Mouse (Mus musculus): ENCODE data around the gene Ip6k3. TPM values are rescaled to one million over a fixed set of nuclear protein-coding genes. Genes with fewer than 3 reads are reported as not detected.

Gene Ip6k3
- polyA plus RNA-seq (2014; fragmentation: Nextera tagmentation; extraction: Ambion mirVana): 0.39 TPM in 1 of 2 replicates, not detected in the other

GRCm38 (mm10) chr17:27167545-27167944 is at the start of gene Ip6k3:
Gene Ip6k3 (minus strand): TSS chr17:27167795.
- H3K4me2 ChIP-seq (ENCODE audit: low read length): no peak within 1 kb of the TSS
- DNase-seq (ENCODE audit: low spot score): no peak
- ATAC-seq (replicated peaks; ENCODE audit: low FRiP score, low TSS enrichment, low read depth): no peak
- H3K27me3 ChIP-seq (replicated peaks; ENCODE audit: control insufficient read depth, insufficient read depth, low read length): no peaks in the 10 kb centered on the region
- no peaks in the 10 kb centered on the region; the same call in 1 of the 2 replicates for H3K4me1 ChIP-seq (replicated peaks; ENCODE audit: control insufficient read depth, insufficient read depth, low read length)
- no peak within 1 kb of the TSS for H3K4me3 ChIP-seq (ENCODE audit: low read depth, low read length)
- no peaks in the 10 kb centered on the region for H3K9me3 ChIP-seq (ENCODE audit: control insufficient read depth, low read length)
- no peak within 1 kb of the TSS for H3K9ac ChIP-seq (ENCODE audit: low read length)
- WGBS: 47% methylated on average over 4 of the region's 4 CpGs
- no peaks in the 10 kb centered on the region for H3K36me3 ChIP-seq (ENCODE audit: control insufficient read depth, insufficient read depth, low read length)
- H3K27ac ChIP-seq (ENCODE audit: low read depth): no peak within 1 kb of the TSS

DNA sequence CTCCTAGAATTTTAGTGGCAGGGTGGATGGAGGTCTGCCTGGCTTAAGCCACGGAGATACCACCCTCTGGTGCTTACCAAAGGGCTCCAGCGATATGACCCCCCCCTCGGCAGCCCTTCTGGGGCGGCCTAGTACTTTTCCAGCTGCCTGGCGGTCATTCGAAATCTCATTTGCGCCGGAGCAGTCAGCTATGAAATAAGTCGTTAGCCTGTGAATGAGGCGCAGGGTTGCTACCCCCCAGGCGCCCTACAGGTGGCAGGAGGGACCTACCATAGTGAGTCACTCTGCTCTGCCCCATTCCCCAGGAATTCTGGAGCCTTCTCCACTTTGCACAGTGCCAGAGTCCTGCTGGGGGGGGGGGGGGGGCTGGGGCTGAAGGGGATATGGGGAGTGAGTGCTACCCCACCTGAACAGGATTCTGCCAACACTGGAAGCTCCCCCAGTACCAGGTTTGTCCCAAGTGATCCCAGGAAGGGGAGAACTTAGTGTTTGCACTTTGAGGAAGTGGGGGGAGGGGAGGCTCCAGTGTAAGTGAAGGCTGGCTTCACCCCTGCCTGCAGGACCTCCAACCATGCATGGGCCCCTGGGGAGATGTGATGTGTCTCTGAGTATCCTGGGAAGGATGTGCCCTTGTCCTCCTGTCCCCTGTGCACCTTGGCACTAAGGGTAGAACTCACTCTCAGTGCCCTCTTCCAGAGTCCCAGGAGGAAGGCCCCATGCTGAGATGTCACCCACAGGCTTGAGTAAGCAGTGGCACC is 45.4 kb upstream of the Ip6k3 start:
- ATAC-seq (replicated peaks; ENCODE audit: low FRiP score, low TSS enrichment, low read depth): peak; percentile 73; the same call in 1 of the 2 replicates
- H3K36me3 ChIP-seq (ENCODE audit: control insufficient read depth, insufficient read depth, low read length): no peaks in the 10 kb centered on the region
- no peak overlapping the region for H3K27ac ChIP-seq (ENCODE audit: low read depth)
- peak; percentile 75 for DNase-seq (ENCODE audit: low spot score)
- H3K4me3 ChIP-seq (ENCODE audit: low read depth, low read length): no peak overlapping the region
- H3K4me1 ChIP-seq (replicated peaks; ENCODE audit: control insufficient read depth, insufficient read depth, low read length): no peaks in the 10 kb centered on the region
- 0 out of 2 replicates have a peak, but pooled peaks cover 2% of the 10 kb centered on the region for H3K9me3 ChIP-seq (ENCODE audit: control insufficient read depth, low read length)
- H3K9ac ChIP-seq (ENCODE audit: low read length): no peak overlapping the region
- H3K27me3 ChIP-seq (replicated peaks; ENCODE audit: control insufficient read depth, insufficient read depth, low read length): no peaks in the 10 kb centered on the region
- 14% methylated on average over 11 of the region's 11 CpGs for WGBS
- no peak overlapping the region; the same call in 1 of the 2 replicates for H3K4me2 ChIP-seq (ENCODE audit: low read length)

GRCm38 (mm10) chr17:27212006-27212405 is 44.4 kb upstream of the Ip6k3 start:
- no peak overlapping the region for H3K4me2 ChIP-seq (ENCODE audit: low read length)
- no peak for DNase-seq (ENCODE audit: low spot score)
- 0 out of 2 replicates have a peak, but pooled peaks cover 2% of the 10 kb centered on the region for H3K9me3 ChIP-seq (ENCODE audit: control insufficient read depth, low read length)
- ATAC-seq (replicated peaks; ENCODE audit: low FRiP score, low TSS enrichment, low read depth): no peak
- no peak overlapping the region for H3K27ac ChIP-seq (ENCODE audit: low read depth)
- 26% methylated on average over 6 of the region's 6 CpGs for WGBS
- H3K4me1 ChIP-seq (replicated peaks; ENCODE audit: control insufficient read depth, insufficient read depth, low read length): peaks cover 8% of the 10 kb centered on the region
- no peaks in the 10 kb centered on the region for H3K36me3 ChIP-seq (ENCODE audit: control insufficient read depth, insufficient read depth, low read length)
- H3K27me3 ChIP-seq (replicated peaks; ENCODE audit: control insufficient read depth, insufficient read depth, low read length): no peaks in the 10 kb centered on the region
- no peak overlapping the region for H3K4me3 ChIP-seq (ENCODE audit: low read depth, low read length)
- H3K9ac ChIP-seq (ENCODE audit: low read length): no peak overlapping the region

DNA sequence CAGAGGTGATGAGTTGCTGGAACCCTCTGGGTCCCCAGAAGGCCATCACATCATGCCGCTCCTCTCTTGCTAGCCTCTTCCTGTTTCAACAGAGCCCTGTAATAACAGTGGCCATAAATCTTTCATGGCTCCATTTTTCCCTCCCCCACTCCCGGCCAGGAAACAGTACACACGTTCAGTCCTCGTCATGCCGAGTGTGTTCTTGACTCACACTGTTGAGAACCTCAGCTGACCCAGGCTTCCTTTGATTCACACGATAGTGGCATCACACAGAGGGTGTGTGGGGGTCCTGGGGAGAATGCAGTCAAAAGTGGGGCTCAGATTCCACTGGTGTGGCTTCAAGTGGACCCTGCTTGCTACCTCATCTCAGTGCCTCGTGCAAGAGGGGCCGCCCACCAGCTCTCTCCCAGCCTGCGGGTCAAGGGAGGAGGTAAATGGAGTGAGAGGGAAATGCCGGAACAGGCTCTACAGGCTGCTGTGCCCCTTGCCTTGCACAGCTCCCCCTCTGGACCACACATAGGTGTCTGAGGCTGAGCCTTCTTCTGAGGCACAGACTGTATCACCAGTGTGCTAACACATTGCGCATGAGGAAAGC is 39.6 kb upstream of the Ip6k3 start:
- 16% methylated on average over 11 of the region's 11 CpGs for WGBS
- Histone ChIP-seq H3K4me3 (ENCODE audit: low read depth, low read length) (no peak overlapping the region), H3K27ac (ENCODE audit: low read depth) (no peak overlapping the region), H3K9me3 (ENCODE audit: control insufficient read depth, low read length) (0 out of 2 replicates have a peak, but pooled peaks cover 2% of the 10 kb centered on the region), H3K4me2 (ENCODE audit: low read length) (peak overlapping the region; percentile 15; the same call in 1 of the 2 replicates), H3K9ac (ENCODE audit: low read length) (no peak overlapping the region), H3K27me3 (replicated peaks; ENCODE audit: control insufficient read depth, insufficient read depth, low read length) (no peaks in the 10 kb centered on the region), H3K4me1 (replicated peaks; ENCODE audit: control insufficient read depth, insufficient read depth, low read length) (peaks cover 26% of the 10 kb centered on the region), H3K36me3 (ENCODE audit: control insufficient read depth, insufficient read depth, low read length) (no peaks in the 10 kb centered on the region)
- ATAC-seq (replicated peaks; ENCODE audit: low FRiP score, low TSS enrichment, low read depth): no peak
- peak; percentile 64 for DNase-seq (ENCODE audit: low spot score)

DNA sequence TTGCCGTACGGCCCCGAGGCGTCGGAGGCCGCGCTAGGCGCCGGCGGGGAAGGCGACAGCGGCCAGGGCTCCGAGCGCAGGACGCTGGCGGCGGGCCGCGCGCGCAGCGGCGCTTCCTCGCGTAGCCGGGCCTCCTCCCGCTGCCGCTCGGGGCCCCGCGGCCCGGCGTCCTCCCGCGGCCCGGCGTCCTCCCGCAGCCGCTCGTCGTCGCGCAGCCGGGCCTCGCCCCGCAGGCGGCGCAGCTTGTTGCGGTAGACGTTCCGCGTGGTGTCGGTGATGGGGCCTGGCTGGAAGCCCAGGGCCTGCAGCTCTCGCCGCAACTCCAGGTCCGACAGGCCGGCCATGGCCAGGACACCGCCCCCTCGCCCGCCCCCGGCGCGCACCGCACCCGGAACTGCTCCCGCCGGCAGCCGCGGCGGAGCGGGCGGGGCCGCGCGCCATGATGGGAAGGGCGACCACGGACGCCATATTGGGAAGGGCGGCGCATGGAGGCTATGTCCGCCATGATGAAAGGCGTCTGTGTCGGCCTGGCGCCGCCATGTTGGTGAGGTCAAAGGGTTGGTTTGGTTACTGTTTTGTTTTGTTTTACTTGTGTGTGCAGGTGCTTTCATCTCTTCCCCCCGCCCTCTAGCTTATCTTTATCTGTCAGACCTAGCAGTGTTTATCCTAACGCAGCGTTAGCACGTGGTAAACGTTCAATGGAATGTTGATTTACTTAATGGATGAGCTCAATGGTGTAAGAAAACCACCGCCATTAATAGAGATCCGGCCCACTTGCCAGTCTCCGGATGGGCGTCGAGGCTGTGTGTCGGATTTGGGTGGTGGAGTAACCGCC is 36.7 kb upstream of the Ip6k3 start, which contains the start of gene Lemd2:
Lemd2 (minus strand) TSS at position 395 of the 835 bp plus-strand sequence.
- Histone ChIP-seq H3K4me3 (ENCODE audit: low read depth, low read length) (peak within 1 kb of the TSS; percentile 58), H3K4me1 (replicated peaks; ENCODE audit: control insufficient read depth, insufficient read depth, low read length) (peaks cover 37% of the 10 kb centered on the region), H3K27ac (ENCODE audit: low read depth) (peak within 1 kb of the TSS; percentile 90), H3K27me3 (replicated peaks; ENCODE audit: control insufficient read depth, insufficient read depth, low read length) (no peaks in the 10 kb centered on the region), H3K9me3 (ENCODE audit: control insufficient read depth, low read length) (no peaks in the 10 kb centered on the region), H3K36me3 (ENCODE audit: control insufficient read depth, insufficient read depth, low read length) (peaks cover 25% of the 10 kb centered on the region), H3K4me2 (ENCODE audit: low read length) (peak within 1 kb of the TSS; percentile 86), H3K9ac (ENCODE audit: low read length) (peak within 1 kb of the TSS; percentile 92)
- DNase-seq (ENCODE audit: low spot score) (peak; percentile 95), ATAC-seq (replicated peaks; ENCODE audit: low FRiP score, low TSS enrichment, low read depth) (peak; percentile 88)
- 5% methylated on average over 70 of the region's 97 CpGs for WGBS

- peak overlapping the region; percentile 86 for H3K4me2 ChIP-seq (ENCODE audit: low read length)
- peaks cover 37% of the 10 kb centered on the region for H3K4me1 ChIP-seq (replicated peaks; ENCODE audit: control insufficient read depth, insufficient read depth, low read length)
- H3K4me3 ChIP-seq (ENCODE audit: low read depth, low read length): peak overlapping the region; percentile 58
- no peaks in the 10 kb centered on the region for H3K27me3 ChIP-seq (replicated peaks; ENCODE audit: control insufficient read depth, insufficient read depth, low read length)
- DNase-seq (ENCODE audit: low spot score) (peak; percentile 75), ATAC-seq (replicated peaks; ENCODE audit: low FRiP score, low TSS enrichment, low read depth) (peak; percentile 65)
- H3K9ac ChIP-seq (ENCODE audit: low read length): peak overlapping the region; percentile 92
- peaks cover 32% of the 10 kb centered on the region for H3K36me3 ChIP-seq (ENCODE audit: control insufficient read depth, insufficient read depth, low read length)
- WGBS: under 1% methylated on average over 46 of the region's 74 CpGs
- no peaks in the 10 kb centered on the region for H3K9me3 ChIP-seq (ENCODE audit: control insufficient read depth, low read length)
- H3K27ac ChIP-seq (ENCODE audit: low read depth): peak overlapping the region; percentile 90
These were observed 35.9 kb upstream of the Ip6k3 start for GRCm38 (mm10) chr17:27203358-27204074.

DNA sequence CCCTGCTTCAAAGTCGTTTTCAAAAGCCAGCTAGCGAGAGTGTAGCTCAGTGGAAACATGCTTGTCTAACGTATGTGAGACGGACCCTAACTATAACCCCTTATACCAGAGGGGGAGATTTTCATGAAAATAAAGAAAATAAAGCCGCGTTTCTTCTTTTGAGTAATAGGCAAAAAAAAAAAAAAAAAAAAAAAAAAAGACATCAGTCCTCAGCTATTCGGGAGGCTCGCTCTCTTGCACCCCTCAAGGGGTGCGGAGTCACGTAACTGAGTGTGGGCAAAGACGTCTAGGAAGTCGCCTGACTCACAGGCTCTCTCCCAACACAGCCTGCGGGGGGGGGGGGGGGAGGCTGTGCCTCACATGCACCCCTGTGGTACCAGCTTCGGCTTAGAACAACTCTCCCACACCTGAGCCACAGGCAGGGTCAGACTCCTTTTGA is 35.3 kb upstream of the Ip6k3 start:
- no peak for ATAC-seq (replicated peaks; ENCODE audit: low FRiP score, low TSS enrichment, low read depth)
- Histone ChIP-seq H3K9ac (ENCODE audit: low read length) (peak overlapping the region; percentile 92), H3K27me3 (replicated peaks; ENCODE audit: control insufficient read depth, insufficient read depth, low read length) (no peaks in the 10 kb centered on the region), H3K4me3 (ENCODE audit: low read depth, low read length) (peak overlapping the region; percentile 58), H3K27ac (ENCODE audit: low read depth) (peak overlapping the region; percentile 90; the same call in 1 of the 2 replicates), H3K36me3 (ENCODE audit: control insufficient read depth, insufficient read depth, low read length) (peaks cover 38% of the 10 kb centered on the region), H3K9me3 (ENCODE audit: control insufficient read depth, low read length) (no peaks in the 10 kb centered on the region), H3K4me1 (replicated peaks; ENCODE audit: control insufficient read depth, insufficient read depth, low read length) (peaks cover 37% of the 10 kb centered on the region), H3K4me2 (ENCODE audit: low read length) (peak overlapping the region; percentile 86)
- DNase-seq (ENCODE audit: low spot score): no peak
- 50% methylated on average over 14 of the region's 14 CpGs for WGBS

- H3K4me3 ChIP-seq (ENCODE audit: low read depth, low read length): no peak overlapping the region
- DNase-seq (ENCODE audit: low spot score) (no peak), ATAC-seq (replicated peaks; ENCODE audit: low FRiP score, low TSS enrichment, low read depth) (no peak)
- no peaks in the 10 kb centered on the region for H3K27me3 ChIP-seq (replicated peaks; ENCODE audit: control insufficient read depth, insufficient read depth, low read length)
- no peak overlapping the region for H3K4me2 ChIP-seq (ENCODE audit: low read length)
- H3K4me1 ChIP-seq (replicated peaks; ENCODE audit: control insufficient read depth, insufficient read depth, low read length): peaks cover 28% of the 10 kb centered on the region
- 88% methylated on average over 2 of the region's 2 CpGs for WGBS
- H3K36me3 ChIP-seq (ENCODE audit: control insufficient read depth, insufficient read depth, low read length): peaks cover 45% of the 10 kb centered on the region
- H3K9me3 ChIP-seq (ENCODE audit: control insufficient read depth, low read length): no peaks in the 10 kb centered on the region
- H3K9ac ChIP-seq (ENCODE audit: low read length): no peak overlapping the region
- no peak overlapping the region for H3K27ac ChIP-seq (ENCODE audit: low read depth)
These were observed 34.4 kb upstream of the Ip6k3 start for GRCm38 (mm10) chr17:27201981-27202380.
